Mouse (Mus musculus) left cerebral cortex, adult 11 months (tissue): ENCODE measurements at regions not wholly inside any gene's neighbourhood (a gene's known extent, or its start where the extent isn't known, plus 50 kb on each side); places are given as distances from the start of the nearest gene placed in this dataset.

Experiments used
- DNase-seq: peaks from one replicate; pipeline ENCODE4 v3.0.0; 2022; ENCODE audit warnings: low spot score

DNA sequence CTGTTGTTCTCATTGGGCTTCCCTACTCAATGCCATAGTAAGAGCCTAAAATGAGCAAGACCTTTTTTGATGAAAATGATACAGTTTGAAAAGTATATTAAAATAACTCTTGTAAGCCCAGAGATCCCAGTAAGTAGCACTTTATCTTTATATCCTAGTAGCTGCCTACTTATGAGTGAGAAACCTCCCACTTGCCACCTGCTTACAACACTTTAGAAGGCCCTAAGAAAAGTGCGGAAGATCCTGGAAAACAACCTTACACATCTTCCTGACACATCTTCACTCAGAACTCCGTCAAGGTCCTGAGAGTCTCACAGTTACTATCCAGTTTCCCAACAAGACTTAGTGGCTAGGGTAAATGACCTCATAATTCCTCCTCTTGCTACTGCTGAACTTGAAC, 759.0 kb upstream of the Ptprd start:
- peak; percentile 0 for DNase-seq

DNA sequence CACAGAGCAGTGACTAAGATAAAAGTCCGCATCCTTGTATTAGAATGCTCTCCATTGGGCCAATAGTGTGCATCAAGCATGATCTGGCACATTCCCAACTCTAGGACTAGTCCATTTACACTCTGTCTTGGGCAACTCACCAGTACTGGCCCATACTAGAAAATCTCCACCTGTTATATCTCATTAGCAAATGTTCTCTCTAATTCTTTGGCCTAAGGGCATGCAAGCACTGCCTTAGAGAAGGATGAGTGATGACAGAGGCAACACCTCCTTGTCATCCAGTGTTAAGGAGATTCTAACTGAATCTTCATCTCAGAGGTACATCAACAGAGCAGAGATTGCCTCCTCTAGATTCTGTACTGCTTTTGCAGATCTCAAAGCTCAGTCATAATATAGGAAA, 731.8 kb upstream of the Ptprd start:
- no peak for DNase-seq

DNA sequence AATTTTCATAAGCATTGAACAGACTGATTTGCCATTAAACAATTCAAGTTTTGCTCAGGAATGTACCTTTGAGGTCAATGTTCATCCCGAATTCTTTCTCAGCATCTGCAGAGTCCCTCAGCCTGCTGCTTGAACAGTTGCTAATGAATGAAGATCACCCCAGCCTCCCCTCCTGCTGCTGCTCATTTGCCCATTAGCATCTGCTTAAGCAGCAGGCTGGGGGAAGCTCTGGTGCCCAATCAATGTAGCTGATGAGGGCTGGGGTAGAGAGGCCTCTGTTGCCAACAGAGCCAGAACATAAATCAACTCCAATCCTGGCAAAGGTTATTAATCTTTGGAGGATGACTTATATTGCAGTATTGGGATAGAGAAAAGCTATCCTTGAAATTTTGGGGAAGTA, 715.4 kb upstream of the Ptprd start:
- DNase-seq = no peak

DNA sequence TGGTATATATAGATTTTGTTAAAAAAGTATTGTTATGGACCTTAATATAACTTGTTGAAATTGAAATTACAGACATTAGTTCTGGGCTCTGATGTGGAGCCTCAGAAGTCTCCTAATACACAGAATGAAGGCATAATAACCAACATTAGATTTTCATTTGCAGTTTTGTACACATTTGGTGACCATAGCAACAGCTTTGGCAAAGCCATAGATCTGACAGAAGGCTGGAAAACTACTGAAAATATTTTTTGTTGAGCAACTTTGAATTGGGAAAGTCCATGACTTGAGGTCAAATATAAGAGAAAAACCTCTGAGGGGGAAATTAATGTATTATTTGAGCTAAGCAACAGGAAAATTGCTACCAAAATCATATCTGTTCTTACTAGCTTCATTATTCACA, 712.3 kb upstream of the Ptprd start:
- no peak for DNase-seq
